Mouse (Mus musculus): ENCODE measurements around the gene Dhrs7c. TPM values are rescaled to one million over a fixed set of nuclear protein-coding genes. Genes with fewer than 3 reads are reported as not detected.

The Dhrs7c gene
- total RNA-seq (2021): under 1 TPM in 1 of 2 experiments, not detected in 1; 0.29 TPM
- long read RNA-seq, experiment 1: 0 reads
- long read RNA-seq, experiment 2: 0 reads

- DNase-seq (ENCODE audit: low spot score in 2 of 2): no peak
These were observed at the start of gene Dhrs7c for GRCm38 (mm10) chr11:67797931-67798330. Gene Dhrs7c, plus strand, starts transcription at chr11:67798187.

- DNase-seq (ENCODE audit: low spot score in 2 of 2): no peak
These were observed 41.7 kb upstream of the Dhrs7c start for GRCm38 (mm10) chr11:67756287-67756686.

GRCm38 (mm10) chr11:67757373-67758167 lies 40.4 kb upstream of the Dhrs7c start:
- DNase-seq (ENCODE audit: low spot score in 2 of 2): no peak

GRCm38 (mm10) chr11:67771053-67771452 lies 26.9 kb upstream of the Dhrs7c start, which contains the start of gene Glp2r:
Gene Glp2r, minus strand, starts transcription at chr11:67771153.
- no peak for DNase-seq (ENCODE audit: low spot score in 2 of 2)

- DNase-seq (ENCODE audit: low spot score in 2 of 2): no peak
These were observed 26.3 kb upstream of the Dhrs7c start for GRCm38 (mm10) chr11:67771691-67772090.

- DNase-seq (ENCODE audit: low spot score in 2 of 2): peak; percentile 28 to 29
These were observed 25.4 kb upstream of the Dhrs7c start for GRCm38 (mm10) chr11:67772577-67772976.

- DNase-seq (ENCODE audit: low spot score in 2 of 2): no peak
These were observed 23.6 kb upstream of the Dhrs7c start, which contains the start of gene Gsg1l2 for GRCm38 (mm10) chr11:67774379-67774778. Gene Gsg1l2, plus strand, starts transcription at chr11:67774608.

- no peak for DNase-seq (ENCODE audit: low spot score in 2 of 2)
These were observed 7.8 kb upstream of the Dhrs7c start for GRCm38 (mm10) chr11:67790182-67790581.

- DNase-seq (ENCODE audit: low spot score in 2 of 2): no peak
These were observed 2.2 kb downstream of the Dhrs7c start for GRCm38 (mm10) chr11:67800130-67800723.

- no peak for DNase-seq (ENCODE audit: low spot score in 2 of 2)
These were observed 3.2 kb downstream of the Dhrs7c start for GRCm38 (mm10) chr11:67801169-67801568.

- no peak for DNase-seq (ENCODE audit: low spot score in 2 of 2)
These were observed 7.6 kb downstream of the Dhrs7c start for GRCm38 (mm10) chr11:67805538-67805937.

- DNase-seq (ENCODE audit: low spot score in 2 of 2): no peak
These were observed 9.0 kb downstream of the Dhrs7c start for GRCm38 (mm10) chr11:67806832-67807597.

GRCm38 (mm10) chr11:67808051-67808450 lies 10.1 kb downstream of the Dhrs7c start:
- DNase-seq (ENCODE audit: low spot score in 2 of 2): no peak

GRCm38 (mm10) chr11:67811535-67811934 lies 13.5 kb downstream of the Dhrs7c start:
- peak in 1 of 2 experiments; percentile 23 for DNase-seq (ENCODE audit: low spot score in 2 of 2)

GRCm38 (mm10) chr11:67819604-67820003 lies 21.6 kb downstream of the Dhrs7c start:
- peak in 1 of 2 experiments; percentile 11 for DNase-seq (ENCODE audit: low spot score in 2 of 2)

- DNase-seq (ENCODE audit: low spot score in 2 of 2): peak; percentile 15 to 26
These were observed 22.2 kb downstream of the Dhrs7c start for GRCm38 (mm10) chr11:67820221-67820620.

- no peak for DNase-seq (ENCODE audit: low spot score in 2 of 2)
These were observed 23.6 kb downstream of the Dhrs7c start for GRCm38 (mm10) chr11:67821560-67821959.

GRCm38 (mm10) chr11:67828360-67829059 lies 30.5 kb downstream of the Dhrs7c start:
- DNase-seq (ENCODE audit: low spot score in 2 of 2): no peak

GRCm38 (mm10) chr11:67829530-67829929 lies 31.5 kb downstream of the Dhrs7c start:
- no peak for DNase-seq (ENCODE audit: low spot score in 2 of 2)

- no peak for DNase-seq (ENCODE audit: low spot score in 2 of 2)
These were observed 33.8 kb downstream of the Dhrs7c start for GRCm38 (mm10) chr11:67831820-67832219.
